ENCODE assay signal across 19 mouse cellular contexts in the genomic region with DNA sequence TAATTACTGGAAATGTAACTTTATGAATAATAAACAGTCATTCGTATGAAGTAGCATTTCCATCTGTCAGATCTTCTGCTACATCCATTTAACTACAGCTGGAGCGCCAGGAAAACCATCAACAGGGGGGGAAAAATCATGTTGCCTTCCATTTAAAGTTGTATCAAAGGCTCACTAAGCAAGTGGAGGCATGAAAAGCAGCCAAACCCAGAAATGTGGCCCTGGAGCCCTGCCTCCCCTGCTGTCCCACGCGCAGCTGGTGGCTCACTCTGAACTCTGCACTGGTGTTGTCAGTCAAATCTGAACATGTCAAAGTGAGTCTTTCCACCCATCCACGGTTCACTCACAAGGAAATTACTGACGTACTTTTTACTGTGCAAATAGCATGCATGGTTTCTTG.
DNase-seq lines count a peak whose midpoint lies in the region; ATAC-seq and TF ChIP-seq lines count a peak whose summit lies in the region.
"Had no signal": no experiment of that assay in that cellular context is flagged by ENCODE, and none has a peak within 500 bp of the region (broad histone marks: within the 10 kb centered on the region; RNA-seq: fewer than 3 reads in every experiment).

No protein-coding gene starts in this region.

- no peaks in the 10 kb centered on the region for H3K27me3 ChIP-seq in forebrain, embryonic 13.5 days
- no peaks in the 10 kb centered on the region for H3K27me3 ChIP-seq in forebrain, embryonic 12.5 days
- no peaks in the 10 kb centered on the region for H3K27me3 ChIP-seq in limb, embryonic 14.5 days (ENCODE audit: control insufficient read depth, insufficient read depth, low read length)
- no peaks in the 10 kb centered on the region for H3K27me3 ChIP-seq in limb, embryonic 10.5 days (ENCODE audit: low read depth, poor library complexity, severe bottlenecking)
- no peaks in the 10 kb centered on the region for H3K27me3 ChIP-seq in forebrain, embryonic 16.5 days (replicated peaks; ENCODE audit: control insufficient read depth, insufficient read depth, low read length)
- no peaks in the 10 kb centered on the region for H3K27me3 ChIP-seq in stomach, embryonic 16.5 days (ENCODE audit: control insufficient read depth, insufficient read depth, low read length)
- H3K27me3 ChIP-seq: embryonic facial prominence, embryonic 13.5 days; limb, embryonic 13.5 days had no signal

- no peaks in the 10 kb centered on the region for H3K36me3 ChIP-seq in forebrain, embryonic 13.5 days (ENCODE audit: poor library complexity, severe bottlenecking)
- no peaks in the 10 kb centered on the region for H3K36me3 ChIP-seq in forebrain, embryonic 12.5 days (replicated peaks)
- no peaks in the 10 kb centered on the region for H3K36me3 ChIP-seq in limb, embryonic 14.5 days (ENCODE audit: control insufficient read depth, insufficient read depth, low read length)
- no peaks in the 10 kb centered on the region for H3K36me3 ChIP-seq in limb, embryonic 10.5 days
- no peaks in the 10 kb centered on the region for H3K36me3 ChIP-seq in forebrain, embryonic 16.5 days (ENCODE audit: control insufficient read depth, insufficient read depth)
- no peaks in the 10 kb centered on the region for H3K36me3 ChIP-seq in stomach, embryonic 16.5 days (ENCODE audit: control insufficient read depth, insufficient read depth, low read length)
- H3K36me3 ChIP-seq: embryonic facial prominence, embryonic 13.5 days; hindbrain, embryonic 10.5 days; limb, embryonic 13.5 days; neural tube, embryonic 13.5 days had no signal

- H3K9me3 ChIP-seq in forebrain, embryonic 13.5 days (replicated peaks): no peaks in the 10 kb centered on the region
- no peaks in the 10 kb centered on the region for H3K9me3 ChIP-seq in forebrain, embryonic 12.5 days
- no peaks in the 10 kb centered on the region for H3K9me3 ChIP-seq in limb, embryonic 14.5 days (ENCODE audit: control insufficient read depth, low read length)
- no peaks in the 10 kb centered on the region for H3K9me3 ChIP-seq in limb, embryonic 10.5 days (replicated peaks)
- H3K9me3 ChIP-seq in forebrain, embryonic 16.5 days (ENCODE audit: control insufficient read depth, low read length): no peaks in the 10 kb centered on the region
- H3K9me3 ChIP-seq in stomach, embryonic 16.5 days (replicated peaks; ENCODE audit: control insufficient read depth, low read length): no peaks in the 10 kb centered on the region
- H3K9me3 ChIP-seq: embryonic facial prominence, embryonic 13.5 days; hindbrain, embryonic 10.5 days; limb, embryonic 13.5 days; neural tube, embryonic 13.5 days had no signal

- peak; percentile 40 for DNase-seq in limb, embryonic 14.5 days (ENCODE audit: low spot score)
- DNase-seq in limb, embryonic 10.5 days (ENCODE audit: low spot score): no peak
- DNase-seq in cerebellum, postnatal 4 days (ENCODE audit: low spot score in 2 of 2): no peak
- DNase-seq in embryo, embryonic 10 days (ENCODE audit: low spot score): no peak
- DNase-seq: adrenal gland, adult 2 months; cerebellum, adult 11-12 months; cerebellum, postnatal 36 days; kidney, adult 18-20 months; kidney, postnatal 10 days; lung, postnatal 14 days; thymus, postnatal 36 days had no signal

- no peak overlapping the region for H3K4me3 ChIP-seq in forebrain, embryonic 13.5 days
- H3K4me3 ChIP-seq in forebrain, embryonic 12.5 days (replicated peaks): no peak overlapping the region
- H3K4me3 ChIP-seq in limb, embryonic 14.5 days (replicated peaks; ENCODE audit: low read length): no peak overlapping the region
- H3K4me3 ChIP-seq in limb, embryonic 10.5 days: no peak overlapping the region
- no peak overlapping the region for H3K4me3 ChIP-seq in forebrain, embryonic 16.5 days (replicated peaks; ENCODE audit: low read length)
- H3K4me3 ChIP-seq in stomach, embryonic 16.5 days (replicated peaks; ENCODE audit: low read length): no peak overlapping the region
- H3K4me3 ChIP-seq: embryonic facial prominence, embryonic 13.5 days; hindbrain, embryonic 10.5 days; limb, embryonic 13.5 days; neural tube, embryonic 13.5 days had no signal

- H3K27ac ChIP-seq in forebrain, embryonic 13.5 days: peak overlapping the region; percentile 61; the same call in 1 of the 2 replicates
- no peak overlapping the region for H3K27ac ChIP-seq in forebrain, embryonic 12.5 days
- H3K27ac ChIP-seq in limb, embryonic 14.5 days (replicated peaks; ENCODE audit: low read depth, low read length): no peak overlapping the region
- no peak overlapping the region for H3K27ac ChIP-seq in limb, embryonic 10.5 days
- peak overlapping the region; percentile 28; the same call in 1 of the 2 replicates for H3K27ac ChIP-seq in forebrain, embryonic 16.5 days (ENCODE audit: low read length)
- H3K27ac ChIP-seq in stomach, embryonic 16.5 days (ENCODE audit: low read length): peak overlapping the region; percentile 72; the same call in 1 of the 2 replicates
- H3K27ac ChIP-seq: embryonic facial prominence, embryonic 13.5 days; limb, embryonic 13.5 days had no signal

- no peak overlapping the region for H3K9ac ChIP-seq in forebrain, embryonic 13.5 days
- H3K9ac ChIP-seq in forebrain, embryonic 12.5 days: no peak overlapping the region
- no peak overlapping the region for H3K9ac ChIP-seq in limb, embryonic 14.5 days (ENCODE audit: low read depth, low read length, severe bottlenecking)
- no peak overlapping the region for H3K9ac ChIP-seq in forebrain, embryonic 16.5 days (replicated peaks; ENCODE audit: low read depth, low read length)
- no peak overlapping the region for H3K9ac ChIP-seq in stomach, embryonic 16.5 days (ENCODE audit: low read length)
- H3K9ac ChIP-seq: limb, embryonic 13.5 days had no signal

- no peak overlapping the region for H3K4me2 ChIP-seq in forebrain, embryonic 13.5 days
- H3K4me2 ChIP-seq in forebrain, embryonic 12.5 days: no peak overlapping the region
- no peak overlapping the region for H3K4me2 ChIP-seq in limb, embryonic 14.5 days (replicated peaks; ENCODE audit: low read depth, low read length, severe bottlenecking)
- no peak overlapping the region for H3K4me2 ChIP-seq in forebrain, embryonic 16.5 days (ENCODE audit: low read length)
- no peak overlapping the region for H3K4me2 ChIP-seq in stomach, embryonic 16.5 days (ENCODE audit: low read depth, low read length)
- H3K4me2 ChIP-seq: embryonic facial prominence, embryonic 13.5 days; limb, embryonic 13.5 days; neural tube, embryonic 13.5 days had no signal

- no peak for TF ChIP-seq POLR2A in limb, embryonic 14.5 days (IDR thresholded peaks at IDR 0.05; ENCODE audit: borderline replicate concordance, extremely low read depth, insufficient read depth, insufficient read length)

- peaks cover 36% of the 10 kb centered on the region for H3K4me1 ChIP-seq in forebrain, embryonic 13.5 days
- peaks cover 26% of the 10 kb centered on the region for H3K4me1 ChIP-seq in forebrain, embryonic 12.5 days
- H3K4me1 ChIP-seq in limb, embryonic 14.5 days (ENCODE audit: control insufficient read depth, insufficient read depth, low read length): peaks cover 17% of the 10 kb centered on the region
- H3K4me1 ChIP-seq in limb, embryonic 10.5 days: peaks cover 26% of the 10 kb centered on the region
- peaks cover 27% of the 10 kb centered on the region for H3K4me1 ChIP-seq in forebrain, embryonic 16.5 days (replicated peaks; ENCODE audit: control insufficient read depth, insufficient read depth, low read length)
- H3K4me1 ChIP-seq in stomach, embryonic 16.5 days (ENCODE audit: control insufficient read depth, insufficient read depth, low read length): peaks cover 30% of the 10 kb centered on the region

- 61% methylated on average over 6 of the region's 6 CpGs for WGBS in forebrain, embryonic 13.5 days
- WGBS in forebrain, embryonic 12.5 days: 69% methylated on average over 6 of the region's 6 CpGs
- WGBS in limb, embryonic 14.5 days: 62% methylated on average over 6 of the region's 6 CpGs
- 79% methylated on average over 6 of the region's 6 CpGs for WGBS in limb, embryonic 10.5 days
- WGBS in forebrain, embryonic 16.5 days: 40% methylated on average over 6 of the region's 6 CpGs
- WGBS in stomach, embryonic 16.5 days: 54% methylated on average over 6 of the region's 6 CpGs

- no peak for ATAC-seq in forebrain, embryonic 13.5 days
- no peak for ATAC-seq in forebrain, embryonic 12.5 days (ENCODE audit: low FRiP score)
- no peak for ATAC-seq in limb, embryonic 14.5 days (ENCODE audit: low FRiP score, low read depth)
- peak; percentile 18; the same call in 1 of the 2 replicates for ATAC-seq in forebrain, embryonic 16.5 days
- no peak for ATAC-seq in stomach, embryonic 16.5 days (ENCODE audit: insufficient read depth, low FRiP score)

Comparison
In these comparisons a context has a peak if more than half of its experiments do, and no peak if none do; other contexts are left out.
1. H3K27ac ChIP-seq: peak in forebrain, embryonic 13.5 days (single experiment), forebrain, embryonic 16.5 days (single experiment) and stomach, embryonic 16.5 days (single experiment); none in forebrain, embryonic 12.5 days (single experiment), limb, embryonic 14.5 days (single experiment) and limb, embryonic 10.5 days (single experiment).